Mouse (Mus musculus) heart, postnatal 0 days (tissue): ENCODE data around the gene Paip2b.

Experiments used
- CTCF ChIP-seq: IDR thresholded peaks from 2 replicates; pipeline ENCODE4 v1.5.1; 2016; ENCODE audit warnings: antibody characterized with exemption, control low read depth, low read depth
- EP300 ChIP-seq: IDR thresholded peaks from 2 replicates; pipeline ENCODE4 v1.6.1; 2016; ENCODE audit warnings: antibody characterized with exemption, low read depth

- no peak for TF ChIP-seq CTCF
- no peak for TF ChIP-seq EP300
Measured at GRCm38 (mm10) chr6:83791251-83791890, 40.2 kb downstream of the Paip2b start.
